Mouse (Mus musculus) CD4-positive, CD25-positive, alpha-beta regulatory T cell, adult 4 months (primary cell): ENCODE data around the gene Gm21861. TPM values are rescaled to one million over a fixed set of nuclear protein-coding genes. Genes with fewer than 3 reads are reported as not detected.
"Not testable (repeated sequence)": the region's sequence is repeated elsewhere in the genome, so short reads cannot be mapped to it uniquely, and the experiment has no call there.

ENCODE experiments used
- ATAC-seq: one replicate; pipeline ENCODE4 v1.8.0; 2017
- polyA plus RNA-seq, 2 experiments: library from polyadenylated mRNA; unstranded; fragments of 100-300 nt; shearing (Covaris generic); gene quantifications; one replicate each; pipeline ENCODE4 v1.2.1; 2017

Gene Gm21861
- not detected for polyA plus RNA-seq

- ATAC-seq = not testable (repeated sequence)
These were observed at the start of gene Gm21861 for GRCm38 (mm10) chrY:58814497-58814896. Gene Gm21861, minus strand, starts transcription at chrY:58814597.
